Mouse (Mus musculus) 3T3-L1 (cell line): ENCODE measurements around the gene Aldh5a1.
A peak's percentile ranks its signal among the peaks of the same experiment; 100 is the strongest.

Experiments
- DNase-seq: peaks from one replicate; pipeline ENCODE4 v3.0.0-alpha.2; 2015; ENCODE audit warnings: low read depth, low spot score

Gene Aldh5a1

DNA sequence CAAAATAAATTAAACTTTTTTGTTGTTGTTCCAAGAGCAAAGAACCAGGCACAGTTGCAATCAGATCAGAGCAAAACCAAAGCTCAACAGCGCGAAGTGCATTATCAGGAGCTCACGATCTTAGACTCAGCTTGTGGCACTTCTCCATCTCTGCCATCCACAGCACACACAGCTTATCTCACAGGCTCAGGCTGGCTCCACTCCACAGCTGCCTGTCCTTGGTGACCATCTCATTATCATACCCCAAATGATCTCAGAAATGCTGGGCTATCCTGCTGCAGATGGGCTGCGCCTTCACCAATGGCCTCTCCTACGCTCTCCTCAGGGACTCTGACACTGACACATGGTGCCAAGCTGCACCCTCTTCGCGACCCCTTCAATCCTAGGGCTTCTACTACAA, 4.3 kb downstream of the Aldh5a1 start:
- no peak for DNase-seq

- no peak for DNase-seq
These were observed 6.9 kb downstream of the Aldh5a1 start for GRCm38 (mm10) chr13:24930591-24930990.

- no peak for DNase-seq
These were observed 13.5 kb downstream of the Aldh5a1 start for GRCm38 (mm10) chr13:24923991-24924390.

DNA sequence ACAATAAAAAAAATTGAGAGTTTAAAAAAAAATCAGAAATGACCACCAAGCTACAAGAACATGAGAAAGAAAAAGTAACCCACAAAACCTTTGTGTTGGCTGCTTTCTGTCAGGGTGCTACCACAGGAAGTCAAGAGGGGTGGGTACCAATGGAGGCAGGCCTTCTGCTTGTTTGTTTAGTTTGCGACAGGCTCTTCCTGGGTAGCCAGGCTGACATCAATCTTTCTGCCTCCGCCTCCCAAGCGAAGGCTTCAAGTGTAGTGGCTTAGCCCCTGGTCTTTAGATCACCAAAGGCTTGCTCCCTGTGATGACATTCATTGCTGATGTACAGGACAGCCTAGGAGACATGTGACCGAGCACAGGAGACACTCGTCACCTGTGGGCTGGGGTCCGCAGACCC, 16.2 kb downstream of the Aldh5a1 start:
- DNase-seq: no peak

- DNase-seq: peak; percentile 74
These were observed 17.0 kb downstream of the Aldh5a1 start for GRCm38 (mm10) chr13:24920333-24920977.

DNA sequence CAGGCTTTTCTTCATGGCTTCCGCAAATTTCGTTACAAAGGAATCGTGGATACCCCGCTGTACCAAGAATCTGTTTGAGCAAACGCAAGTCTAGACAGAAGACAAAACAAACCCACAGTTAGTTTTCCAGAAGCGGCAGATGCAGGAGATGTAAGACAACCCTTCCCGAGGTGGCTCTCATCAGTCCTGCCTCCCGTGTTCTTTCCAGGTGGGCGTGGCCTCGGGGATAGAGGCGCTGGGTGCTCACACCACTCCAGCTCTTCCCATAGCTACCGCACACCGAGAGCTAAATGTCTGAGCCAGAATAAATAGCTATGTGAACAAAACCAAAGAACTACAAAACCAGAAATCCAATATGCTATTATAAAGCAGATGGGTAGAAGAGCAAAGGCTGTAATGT, 21.6 kb downstream of the Aldh5a1 start:
- no peak for DNase-seq

DNA sequence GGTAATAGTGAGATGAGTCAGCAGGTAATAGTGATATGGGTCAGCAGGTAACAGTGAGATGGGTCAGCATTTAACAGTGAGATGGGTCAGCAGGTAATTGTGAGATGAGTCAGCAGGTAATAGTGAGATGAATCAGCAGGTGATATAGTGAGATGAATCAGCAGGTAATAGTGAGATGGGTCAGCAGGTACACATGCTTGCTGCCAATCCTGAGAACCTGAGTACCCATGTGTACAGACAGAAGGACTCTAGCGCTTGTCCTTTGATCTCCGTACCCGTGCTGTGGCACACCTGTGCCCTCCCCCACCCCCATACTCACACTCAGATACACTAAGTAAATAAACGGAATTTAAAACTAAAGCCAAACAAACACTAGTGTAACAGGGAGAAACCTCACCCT, 22.5 kb downstream of the Aldh5a1 start:
- no peak for DNase-seq

- DNase-seq: no peak
These were observed 23.9 kb downstream of the Aldh5a1 start for GRCm38 (mm10) chr13:24913576-24913975.

DNA sequence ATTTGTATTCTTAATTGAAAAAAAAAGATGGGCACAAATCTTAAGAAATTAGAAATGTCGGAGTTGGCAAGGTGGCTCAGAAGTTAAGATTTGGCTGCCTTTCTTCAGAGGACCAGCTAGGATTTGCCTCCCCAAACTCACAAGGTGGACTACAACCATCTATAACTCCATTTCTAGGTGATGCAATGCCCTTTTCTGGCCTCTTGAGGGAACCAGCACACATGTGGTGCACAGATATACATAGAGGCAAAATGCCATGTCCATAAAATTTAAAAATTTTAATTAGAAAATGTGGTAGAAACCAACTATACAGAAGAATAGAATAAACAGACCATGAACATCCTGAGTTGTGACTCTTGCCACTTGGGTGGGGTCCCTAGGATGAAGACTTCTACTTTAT, 28.3 kb downstream of the Aldh5a1 start:
- DNase-seq: no peak

- no peak for DNase-seq
These were observed 30.5 kb downstream of the Aldh5a1 start for GRCm38 (mm10) chr13:24906831-24907570.

DNA sequence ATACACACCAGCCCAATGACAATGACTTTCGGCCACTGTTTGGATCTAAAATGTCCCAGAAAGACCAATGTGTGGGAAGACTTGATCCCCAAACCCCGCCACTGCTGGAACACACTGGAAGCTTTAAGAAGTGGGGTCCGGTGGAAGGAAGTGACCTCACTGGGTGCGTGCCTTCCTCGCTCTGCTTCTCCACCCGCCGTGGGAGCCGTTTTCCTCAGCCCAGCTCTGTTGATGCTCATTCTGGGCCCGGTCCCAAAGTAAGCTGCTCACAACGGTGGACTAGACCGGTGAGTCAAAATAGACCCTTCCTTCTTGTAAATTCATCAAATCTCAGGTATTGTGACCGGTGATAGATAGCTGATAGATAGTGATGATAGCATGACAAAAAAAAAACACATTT, 32.0 kb downstream of the Aldh5a1 start:
- DNase-seq: no peak

- no peak for DNase-seq
These were observed 34.0 kb downstream of the Aldh5a1 start for GRCm38 (mm10) chr13:24903412-24903811.

DNA sequence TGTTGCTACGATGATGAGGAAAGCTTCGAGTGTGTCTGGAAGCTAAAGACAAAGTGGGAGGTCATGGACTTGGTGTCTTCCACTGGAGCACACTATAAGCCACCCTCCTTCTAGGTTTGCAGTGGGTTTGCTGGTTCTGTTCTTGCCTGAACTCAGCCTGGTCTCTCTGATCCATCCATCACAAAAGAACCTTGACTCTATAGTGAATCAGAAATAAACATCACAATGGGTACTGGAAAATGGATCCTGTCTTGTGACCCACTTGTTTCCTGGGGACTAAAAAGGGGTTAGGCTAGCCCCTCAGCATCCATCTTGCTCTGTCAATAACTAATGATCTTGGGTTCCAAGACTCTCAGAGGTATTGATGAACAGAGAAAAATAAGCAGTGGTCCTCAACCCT, 35.5 kb downstream of the Aldh5a1 start:
- no peak for DNase-seq

GRCm38 (mm10) chr13:24893880-24894279, 43.6 kb downstream of the Aldh5a1 start:
- no peak for DNase-seq

GRCm38 (mm10) chr13:24892516-24892915, 44.9 kb downstream of the Aldh5a1 start:
- no peak for DNase-seq

DNA sequence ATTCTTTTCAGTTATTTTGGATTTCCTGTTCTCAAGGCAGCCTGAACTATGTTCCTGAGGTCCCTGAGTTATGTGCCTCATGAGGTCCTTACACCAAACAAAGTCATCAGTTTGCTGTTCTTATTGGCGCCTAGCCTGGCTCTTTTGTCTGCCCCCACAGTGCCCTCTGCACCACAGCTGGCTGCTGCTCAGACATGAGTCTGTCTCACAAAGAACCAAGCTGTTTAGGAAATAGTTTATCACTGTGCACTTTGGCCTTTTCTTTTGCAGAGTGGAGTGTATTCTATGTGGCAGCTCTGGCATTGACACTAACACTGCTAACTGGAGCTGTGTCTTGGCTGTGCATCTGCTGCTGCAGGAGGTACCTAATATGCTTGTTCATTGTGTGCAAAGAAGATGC, 47.9 kb downstream of the Aldh5a1 start:
- DNase-seq: peak; percentile 15

DNA sequence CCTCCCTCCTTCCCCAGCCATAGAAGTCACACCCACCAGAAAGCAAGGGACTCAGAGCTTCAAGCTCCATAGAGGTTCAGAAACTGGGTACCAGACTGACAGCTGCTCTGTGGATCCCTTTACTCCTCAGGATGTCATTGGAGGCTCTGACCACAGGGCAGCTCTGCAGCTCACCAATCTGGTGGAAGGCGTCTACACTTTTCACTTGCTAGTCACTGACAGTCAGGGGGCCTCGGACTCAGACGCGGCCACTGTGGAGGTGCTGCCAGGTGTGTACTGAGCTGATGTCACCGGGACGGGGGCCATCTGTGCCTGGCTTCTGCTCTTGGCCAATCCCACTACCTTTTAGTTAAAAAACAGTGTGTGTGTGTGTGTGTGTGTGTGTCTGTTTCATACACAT, 55.0 kb downstream of the Aldh5a1 start:
- no peak for DNase-seq

DNA sequence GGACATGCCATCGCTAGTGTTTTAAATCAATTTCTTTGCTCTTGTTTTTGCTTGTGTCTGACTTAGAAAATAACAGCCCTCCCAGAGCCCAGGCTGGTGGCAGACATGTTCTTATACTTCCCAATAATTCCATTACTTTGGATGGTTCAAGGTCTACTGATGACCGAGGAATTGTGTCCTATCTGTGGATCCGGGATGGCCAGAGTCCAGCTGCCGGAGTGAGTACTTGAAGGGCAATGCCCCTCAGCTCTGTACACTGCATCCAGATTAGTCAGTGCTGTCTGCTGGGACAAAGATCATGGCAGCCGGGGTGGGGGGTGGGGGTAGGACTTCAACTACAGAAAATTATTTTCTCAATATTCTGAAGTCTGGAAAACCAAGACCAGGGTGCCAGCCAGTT, 56.8 kb downstream of the Aldh5a1 start:
- DNase-seq: no peak

GRCm38 (mm10) chr13:24880208-24880607, 57.3 kb downstream of the Aldh5a1 start:
- no peak for DNase-seq

DNA sequence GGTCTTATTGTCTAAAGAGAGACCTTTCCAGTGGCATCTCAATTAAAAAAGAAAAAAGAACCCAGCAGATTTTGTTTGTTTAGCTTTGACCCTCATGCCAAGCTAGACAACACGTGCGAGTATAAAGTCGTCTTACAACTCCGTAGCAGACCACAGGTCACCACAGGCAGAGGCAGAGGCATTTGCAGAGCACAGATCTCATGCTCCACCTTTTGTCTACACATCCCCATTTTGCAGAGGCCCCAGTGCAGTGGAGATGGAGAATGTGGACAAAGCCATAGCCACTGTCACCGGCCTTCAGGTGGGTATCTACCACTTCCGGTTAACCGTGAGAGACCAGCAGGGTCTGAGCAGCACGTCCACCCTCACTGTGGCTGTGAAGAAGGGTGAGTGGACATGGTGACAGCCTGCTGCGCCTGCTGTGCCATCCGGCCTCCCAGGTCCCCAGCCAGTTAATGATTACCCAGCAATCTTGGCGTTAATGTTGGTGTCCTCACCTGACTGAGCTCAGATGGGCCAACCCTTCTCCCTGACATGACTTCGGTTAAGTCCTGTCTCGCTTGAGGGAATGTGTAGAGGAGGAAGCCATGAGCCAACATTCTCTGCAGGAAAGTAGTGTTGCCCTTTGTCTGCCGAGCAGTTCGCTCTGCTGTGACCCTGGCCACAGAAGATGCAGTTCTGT, 58.0 kb downstream of the Aldh5a1 start:
- DNase-seq: no peak

DNA sequence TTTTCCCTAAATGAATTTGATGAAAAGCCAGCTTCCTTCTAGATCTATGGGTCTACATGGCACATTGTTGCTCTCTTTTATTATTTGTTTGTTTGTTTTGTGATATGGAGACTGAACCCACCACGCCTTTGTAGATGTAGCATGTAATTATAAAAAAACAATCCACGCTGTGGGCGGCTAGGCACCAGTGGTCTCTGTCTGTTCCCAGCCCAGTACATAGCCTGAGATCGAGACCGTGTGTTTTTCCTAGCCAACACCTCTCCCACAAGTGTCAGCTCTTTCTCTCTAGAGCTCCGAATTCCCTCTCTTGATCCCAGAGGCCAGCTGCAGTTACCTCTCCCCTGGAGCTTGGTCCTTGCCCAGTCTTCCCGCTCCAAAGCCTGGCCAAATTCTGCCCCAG, 69.2 kb downstream of the Aldh5a1 start:
- DNase-seq: no peak

DNA sequence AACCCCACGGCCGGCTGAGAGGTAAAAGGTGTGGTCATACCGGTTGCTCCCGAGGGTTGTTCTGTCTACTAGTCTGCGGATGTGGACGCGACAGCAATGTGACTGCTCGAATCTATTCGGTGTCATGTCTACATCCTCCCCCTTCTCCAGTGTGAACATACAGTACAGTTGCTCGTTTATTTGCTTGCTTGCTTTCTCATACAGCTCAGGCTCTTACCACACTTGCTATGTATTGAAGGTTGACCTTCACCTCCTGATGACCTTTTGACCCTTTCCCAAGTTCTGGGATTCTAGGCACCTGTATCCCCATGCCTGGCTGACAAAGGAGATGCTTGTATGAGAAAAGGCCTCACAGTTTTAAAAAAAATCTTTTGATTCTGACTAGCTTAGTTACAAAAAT, 69.7 kb downstream of the Aldh5a1 start:
- no peak for DNase-seq
